Mouse (Mus musculus): ENCODE data around the gene Map3k12. TPM values are rescaled to one million over a fixed set of nuclear protein-coding genes. Genes with fewer than 3 reads are reported as not detected.

Gene Map3k12
- total RNA-seq, 1 experiment from 2014 or later, result 2.4 TPM

GRCm38 (mm10) chr15:102526111-102527002 is 9.5 kb upstream of the Map3k12 start:
- no peak for ATAC-seq (replicated peaks in 1 of 2; ENCODE audit: insufficient read depth in 1 of 2, low FRiP score in 2 of 2, low TSS enrichment in 1 of 2, low read depth in 1 of 2, poor library complexity in 2 of 2, severe bottlenecking in 2 of 2)

DNA sequence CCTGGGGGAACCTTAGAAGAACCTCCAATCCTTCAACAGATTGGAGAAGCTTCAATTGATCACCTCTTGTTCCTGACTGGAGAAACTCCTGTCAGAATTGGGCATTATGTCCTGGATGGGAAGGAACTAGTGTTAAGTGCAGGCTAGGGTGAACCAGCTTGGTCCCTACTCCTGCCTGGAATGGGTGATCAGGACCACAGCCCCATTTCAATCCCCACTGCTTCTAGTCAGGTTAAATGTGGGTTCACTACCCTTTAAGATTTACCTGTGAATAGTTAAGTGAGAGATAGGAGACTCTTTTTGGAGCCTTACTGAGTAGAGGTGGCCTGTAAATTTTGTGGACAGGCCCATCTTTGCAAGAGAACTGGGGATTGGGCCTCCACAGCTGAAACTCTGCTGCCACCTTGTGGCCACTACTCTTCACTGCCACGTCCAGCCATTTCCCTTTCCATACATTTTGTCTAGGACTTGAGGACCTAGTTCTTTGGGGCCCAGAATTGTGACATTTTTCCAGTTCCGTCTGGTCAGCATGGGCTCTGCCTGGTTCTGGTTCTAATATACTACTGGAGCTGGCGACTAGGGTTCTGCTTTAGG is 8.1 kb upstream of the Map3k12 start, which contains the start of gene Npff:
Gene Npff (minus strand): TSS at position 51 of the 594 bp plus-strand sequence.
- peak; percentile 60 to 73; a peak in 3 of 4 replicates for ATAC-seq (replicated peaks in 1 of 2; ENCODE audit: insufficient read depth in 1 of 2, low FRiP score in 2 of 2, low TSS enrichment in 1 of 2, low read depth in 1 of 2, poor library complexity in 2 of 2, severe bottlenecking in 2 of 2)

- no peak for ATAC-seq (replicated peaks in 1 of 2; ENCODE audit: insufficient read depth in 1 of 2, low FRiP score in 2 of 2, low TSS enrichment in 1 of 2, low read depth in 1 of 2, poor library complexity in 2 of 2, severe bottlenecking in 2 of 2)
These were observed 4.6 kb upstream of the Map3k12 start for GRCm38 (mm10) chr15:102521480-102521879.

GRCm38 (mm10) chr15:102520416-102520815 is 3.6 kb upstream of the Map3k12 start:
- ATAC-seq (replicated peaks in 1 of 2; ENCODE audit: insufficient read depth in 1 of 2, low FRiP score in 2 of 2, low TSS enrichment in 1 of 2, low read depth in 1 of 2, poor library complexity in 2 of 2, severe bottlenecking in 2 of 2), result no peak

DNA sequence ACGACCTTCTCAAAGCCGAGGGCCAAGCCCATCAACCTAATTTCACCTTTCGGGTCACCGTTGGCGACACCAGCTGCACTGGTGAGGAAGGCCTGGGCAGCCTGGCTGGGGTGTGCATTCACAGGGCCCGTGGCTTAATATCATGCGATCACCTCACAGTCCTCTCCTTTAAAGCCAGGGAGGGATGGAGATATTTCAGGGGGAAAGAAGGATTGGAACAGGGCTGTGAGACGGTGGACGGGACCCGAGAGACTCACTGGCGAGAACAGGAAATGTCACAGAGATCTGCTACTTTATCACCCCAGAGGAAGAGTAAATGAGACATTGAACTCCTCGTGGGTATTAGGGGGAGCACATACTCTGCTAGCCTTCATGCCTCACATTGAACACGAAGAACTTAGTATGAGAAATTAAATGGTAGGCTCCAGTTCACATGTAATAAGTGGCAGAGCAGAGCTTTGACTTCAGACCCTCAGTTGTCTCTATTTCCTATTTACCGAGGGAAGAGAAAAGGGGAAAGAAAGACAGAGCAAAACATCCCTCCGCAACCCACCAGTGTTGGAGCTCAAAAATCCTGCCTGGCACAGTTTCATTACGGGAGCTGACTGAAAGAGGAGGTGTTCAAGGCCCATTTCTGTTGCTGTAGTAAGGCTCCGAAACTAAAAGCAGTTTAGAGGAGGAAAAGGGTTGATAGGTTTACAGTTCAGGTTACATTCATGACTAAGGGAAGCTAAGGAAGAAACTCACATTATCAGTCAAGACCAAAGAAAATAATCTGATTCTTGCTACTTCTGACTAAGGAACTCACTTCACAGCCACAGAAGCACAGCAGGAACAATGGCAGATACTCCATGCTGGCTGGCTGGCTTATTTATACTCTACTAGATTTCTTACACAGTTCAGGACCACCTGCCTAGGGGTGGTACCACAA is 2.6 kb upstream of the Map3k12 start:
- ATAC-seq (replicated peaks in 1 of 2; ENCODE audit: insufficient read depth in 1 of 2, low FRiP score in 2 of 2, low TSS enrichment in 1 of 2, low read depth in 1 of 2, poor library complexity in 2 of 2, severe bottlenecking in 2 of 2), result no peak

DNA sequence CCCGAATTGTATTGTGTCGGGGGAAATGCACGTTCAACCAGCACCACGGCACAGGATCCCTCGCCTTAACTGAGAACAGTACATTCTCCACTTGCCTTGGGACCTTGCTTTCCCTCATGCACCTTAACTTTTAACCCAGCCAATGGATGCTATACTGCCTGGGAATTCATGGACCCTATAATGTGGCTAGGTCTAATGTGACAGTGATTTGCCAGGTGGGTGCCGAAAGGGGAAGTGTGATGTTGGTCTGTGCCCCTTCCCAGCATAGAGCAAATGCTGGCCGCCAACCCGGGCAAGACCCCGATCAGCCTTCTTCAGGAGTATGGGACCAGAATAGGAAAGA is 2.0 kb upstream of the Map3k12 start:
- ATAC-seq (replicated peaks in 1 of 2; ENCODE audit: insufficient read depth in 1 of 2, low FRiP score in 2 of 2, low TSS enrichment in 1 of 2, low read depth in 1 of 2, poor library complexity in 2 of 2, severe bottlenecking in 2 of 2), result 0 out of 4 replicates have a peak, but pooled peaks of 1 of the 2 experiments have one; percentile 0

- peak; percentile 85 for ATAC-seq (replicated peaks in 1 of 2; ENCODE audit: insufficient read depth in 1 of 2, low FRiP score in 2 of 2, low TSS enrichment in 1 of 2, low read depth in 1 of 2, poor library complexity in 2 of 2, severe bottlenecking in 2 of 2)
These were observed 1.4 kb upstream of the Map3k12 start, which contains the start of gene Tarbp2 for GRCm38 (mm10) chr15:102517976-102518858. Gene Tarbp2 (plus strand): TSS chr15:102518192.

DNA sequence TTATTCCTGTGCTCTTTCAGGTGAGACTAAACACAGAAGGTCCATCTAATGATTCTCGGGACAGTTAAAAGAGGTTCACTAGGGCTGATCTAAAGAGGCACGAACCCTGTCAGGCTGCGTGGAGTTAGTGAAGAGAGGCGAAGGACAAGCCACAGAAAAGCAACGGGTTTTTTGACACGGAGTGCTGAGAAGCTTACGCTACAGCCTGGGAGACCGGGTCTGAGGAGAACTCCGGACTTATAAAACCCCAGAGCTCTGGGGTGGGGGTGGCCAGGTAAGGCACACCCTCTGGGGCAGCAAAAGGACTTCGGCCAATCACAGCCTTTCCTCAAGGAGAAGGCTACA is 739 bp upstream of the Map3k12 start:
- ATAC-seq (replicated peaks in 1 of 2; ENCODE audit: insufficient read depth in 1 of 2, low FRiP score in 2 of 2, low TSS enrichment in 1 of 2, low read depth in 1 of 2, poor library complexity in 2 of 2, severe bottlenecking in 2 of 2), result no peak

DNA sequence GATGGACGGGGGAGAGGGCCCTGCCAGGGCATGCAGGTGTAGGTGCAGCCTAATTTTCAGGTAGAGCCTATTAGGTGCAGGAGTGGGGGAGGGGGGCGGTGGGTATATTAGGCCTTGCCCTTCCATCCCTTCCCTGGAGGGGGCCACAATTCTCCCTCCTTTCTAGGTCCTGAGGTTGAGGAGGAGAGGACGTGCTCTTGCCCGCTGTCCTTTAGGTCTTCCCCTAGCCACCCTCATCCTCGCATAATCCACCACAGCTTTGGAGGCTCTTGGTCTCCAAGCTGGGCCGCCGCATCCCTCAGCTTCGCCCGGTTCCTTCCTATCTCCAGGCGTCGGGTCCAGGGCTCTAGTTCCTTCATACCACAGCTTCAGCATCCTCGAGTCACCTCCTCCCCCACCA is 571 bp downstream of the Map3k12 start:
- ATAC-seq (replicated peaks in 1 of 2; ENCODE audit: insufficient read depth in 1 of 2, low FRiP score in 2 of 2, low TSS enrichment in 1 of 2, low read depth in 1 of 2, poor library complexity in 2 of 2, severe bottlenecking in 2 of 2), result no peak

GRCm38 (mm10) chr15:102515791-102516190 is 1.1 kb downstream of the Map3k12 start:
- ATAC-seq (replicated peaks in 1 of 2; ENCODE audit: insufficient read depth in 1 of 2, low FRiP score in 2 of 2, low TSS enrichment in 1 of 2, low read depth in 1 of 2, poor library complexity in 2 of 2, severe bottlenecking in 2 of 2), result no peak

- ATAC-seq (replicated peaks in 1 of 2; ENCODE audit: insufficient read depth in 1 of 2, low FRiP score in 2 of 2, low TSS enrichment in 1 of 2, low read depth in 1 of 2, poor library complexity in 2 of 2, severe bottlenecking in 2 of 2), result no peak
These were observed 1.6 kb downstream of the Map3k12 start for GRCm38 (mm10) chr15:102515261-102515660.

DNA sequence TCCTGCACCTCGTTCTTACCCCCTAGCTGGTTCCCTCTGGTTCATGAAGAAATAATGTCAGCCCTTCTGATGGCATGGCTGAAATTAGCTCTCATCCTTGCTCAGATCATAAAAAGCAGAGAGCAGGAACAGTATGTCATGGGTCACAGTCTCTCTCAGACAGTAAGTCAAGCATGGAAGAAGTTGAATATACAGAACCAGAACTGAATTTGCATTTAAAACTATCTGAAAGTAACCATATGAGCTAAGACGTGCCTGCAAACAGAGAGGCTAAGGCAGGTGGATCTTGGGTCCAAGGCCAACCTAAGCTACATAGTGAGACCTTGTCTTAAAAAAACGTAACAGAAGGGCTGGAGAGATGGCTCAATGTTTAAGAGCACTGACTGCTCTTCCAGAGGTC is 3.9 kb downstream of the Map3k12 start:
- ATAC-seq (replicated peaks in 1 of 2; ENCODE audit: insufficient read depth in 1 of 2, low FRiP score in 2 of 2, low TSS enrichment in 1 of 2, low read depth in 1 of 2, poor library complexity in 2 of 2, severe bottlenecking in 2 of 2), result no peak

- ATAC-seq (replicated peaks in 1 of 2; ENCODE audit: insufficient read depth in 1 of 2, low FRiP score in 2 of 2, low TSS enrichment in 1 of 2, low read depth in 1 of 2, poor library complexity in 2 of 2, severe bottlenecking in 2 of 2), result no peak
These were observed 4.4 kb downstream of the Map3k12 start for GRCm38 (mm10) chr15:102512471-102512870.

DNA sequence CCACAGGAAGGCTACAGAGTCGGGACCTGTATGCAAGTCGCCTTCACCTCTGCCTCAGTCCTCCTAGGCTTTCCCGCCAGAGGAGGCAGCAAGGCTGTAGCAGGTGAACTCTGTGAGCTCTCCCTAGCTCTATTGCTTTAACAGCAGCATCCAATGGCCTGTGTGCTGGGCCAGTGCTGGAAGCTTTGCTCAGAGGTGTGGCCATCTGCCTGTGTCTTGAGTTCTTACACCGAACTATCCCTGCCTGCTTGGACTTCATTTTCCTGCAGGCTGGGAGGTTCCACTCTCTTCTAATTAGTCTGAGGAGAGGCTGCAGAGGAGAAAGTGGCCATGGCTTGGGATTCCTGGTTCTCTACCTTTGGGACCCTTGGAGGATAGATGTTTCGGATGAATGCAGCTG is 4.9 kb downstream of the Map3k12 start:
- ATAC-seq (replicated peaks in 1 of 2; ENCODE audit: insufficient read depth in 1 of 2, low FRiP score in 2 of 2, low TSS enrichment in 1 of 2, low read depth in 1 of 2, poor library complexity in 2 of 2, severe bottlenecking in 2 of 2), result no peak

- no peak for ATAC-seq (replicated peaks in 1 of 2; ENCODE audit: insufficient read depth in 1 of 2, low FRiP score in 2 of 2, low TSS enrichment in 1 of 2, low read depth in 1 of 2, poor library complexity in 2 of 2, severe bottlenecking in 2 of 2)
These were observed 5.5 kb downstream of the Map3k12 start for GRCm38 (mm10) chr15:102511285-102511833.

GRCm38 (mm10) chr15:102510590-102511284 is 6.1 kb downstream of the Map3k12 start:
- peak; percentile 80 to 87 for ATAC-seq (replicated peaks in 1 of 2; ENCODE audit: insufficient read depth in 1 of 2, low FRiP score in 2 of 2, low TSS enrichment in 1 of 2, low read depth in 1 of 2, poor library complexity in 2 of 2, severe bottlenecking in 2 of 2)

Measured in hematopoietic stem cell, adult 5-6 weeks (primary cell).